Mouse (Mus musculus): ENCODE data around the gene Mettl18.
"Not testable (repeated sequence)": the region's sequence is repeated elsewhere in the genome, so short reads cannot be mapped to it uniquely, and the experiment has no call there.

Mettl18 gene

DNA sequence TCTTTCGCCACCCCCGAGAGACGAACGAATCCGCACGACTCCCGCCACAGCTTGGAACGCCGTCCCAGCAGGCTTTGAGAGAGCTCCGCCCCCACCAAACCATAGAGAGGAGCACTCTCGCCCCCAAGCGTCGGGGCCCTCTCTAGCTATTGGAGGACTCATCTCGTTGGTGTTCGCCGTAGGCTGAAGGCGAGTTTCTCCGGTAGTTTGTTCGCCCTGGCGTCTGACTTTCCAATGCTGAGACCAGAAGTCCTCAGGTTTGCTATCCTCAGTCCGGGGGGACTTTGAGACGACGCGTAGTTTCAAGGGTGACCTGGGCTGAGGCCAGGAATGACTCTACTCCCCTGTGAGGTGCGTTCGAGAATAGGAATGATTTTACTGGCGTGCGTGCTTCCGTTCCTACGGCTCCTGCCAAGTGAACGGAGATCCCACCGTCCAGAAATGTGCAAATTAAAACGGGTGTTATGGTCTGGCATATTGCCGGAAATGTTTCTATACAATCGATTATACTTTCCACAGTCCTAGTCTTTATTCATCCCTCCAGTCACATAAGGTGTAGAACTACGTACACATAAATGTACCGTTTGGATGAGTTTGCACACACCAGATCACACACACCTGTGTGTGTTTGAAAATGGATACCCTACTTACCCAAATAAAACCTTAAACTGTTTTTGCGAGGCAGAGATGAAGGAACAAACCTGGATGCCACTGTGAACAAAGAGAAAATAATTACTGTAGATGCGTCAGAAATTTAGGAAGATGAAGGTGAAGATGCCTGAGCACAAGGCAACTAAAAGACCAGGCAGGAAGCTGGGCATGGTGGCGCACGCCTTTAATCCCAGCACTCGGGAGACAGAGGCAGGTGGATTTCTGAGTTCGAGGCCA, at the start of gene Mettl18, which contains the start of gene BC055324:
Mettl18 (plus strand) TSS at position 169 of the 888 bp plus-strand sequence.
BC055324 (minus strand) TSS at position 76 of the 888 bp plus-strand sequence.
- in situ Hi-C loops (cut with MboI, MseI) = loop anchor here (5.0 kb wide), 2 partner anchors 53 to 142 kb away; no protein-coding TSS in a partner anchor

- in situ Hi-C loops (cut with MboI, MseI) = no loop called here
Observed at GRCm38 (mm10) chr1:163953396-163953795, 41.3 kb upstream of the Mettl18 start.

- in situ Hi-C loops (cut with MboI, MseI) = no loop called here
Observed at GRCm38 (mm10) chr1:163958036-163958435, 36.7 kb upstream of the Mettl18 start.

DNA sequence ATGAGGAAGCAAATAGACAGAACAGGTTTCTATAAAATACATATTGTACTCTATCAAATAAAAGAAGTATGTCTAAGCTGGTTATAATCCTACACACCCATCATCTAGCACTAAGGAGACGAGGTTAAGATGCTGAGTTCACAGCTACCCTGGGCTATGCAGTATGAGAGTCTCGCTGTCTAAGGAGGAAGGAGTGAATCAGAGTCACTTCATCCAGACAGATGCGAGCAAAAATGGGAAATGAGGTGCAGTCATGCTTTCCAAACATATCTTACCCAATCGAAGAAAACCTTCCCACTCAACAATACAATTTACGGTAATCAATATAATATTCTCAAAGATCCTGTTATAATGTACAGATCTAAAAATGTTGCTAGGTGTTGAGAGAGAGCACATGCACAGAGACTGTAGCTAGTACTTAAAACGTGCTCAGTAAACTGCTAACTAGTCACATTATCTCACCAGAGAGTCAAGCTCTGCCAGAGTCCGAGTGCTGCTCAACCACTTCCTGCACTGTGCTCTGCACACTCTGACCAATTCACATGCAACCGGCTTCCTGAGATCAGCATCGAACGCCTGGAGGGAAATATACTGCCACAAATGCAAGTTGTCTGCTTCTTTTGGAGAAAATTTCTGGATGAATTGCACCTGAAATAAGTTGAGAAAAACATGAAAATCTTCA, 30.5 kb upstream of the Mettl18 start:
- in situ Hi-C loops (cut with MboI, MseI) = no loop called here

- in situ Hi-C loops (cut with MboI, MseI) = no loop called here
Observed at GRCm38 (mm10) chr1:163974471-163974870, 20.2 kb upstream of the Mettl18 start.

DNA sequence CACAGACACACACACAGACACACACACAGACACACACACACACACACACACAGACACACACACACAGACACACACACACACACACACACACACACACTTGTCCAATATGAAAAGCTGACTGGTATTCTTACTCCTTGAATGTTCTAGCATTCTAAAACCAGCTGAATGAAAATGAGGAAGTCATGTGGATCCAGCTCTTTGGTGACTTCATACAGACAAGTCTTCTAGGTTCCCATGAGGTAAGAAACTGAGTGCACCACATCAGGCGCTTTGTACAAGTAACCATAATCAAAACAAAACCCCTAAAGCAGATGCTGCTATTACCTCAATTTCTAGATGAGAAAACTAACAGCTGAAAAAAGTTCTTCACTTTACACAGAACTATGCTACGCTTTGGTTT, 19.6 kb upstream of the Mettl18 start:
- in situ Hi-C loops (cut with MboI, MseI) = no loop called here

DNA sequence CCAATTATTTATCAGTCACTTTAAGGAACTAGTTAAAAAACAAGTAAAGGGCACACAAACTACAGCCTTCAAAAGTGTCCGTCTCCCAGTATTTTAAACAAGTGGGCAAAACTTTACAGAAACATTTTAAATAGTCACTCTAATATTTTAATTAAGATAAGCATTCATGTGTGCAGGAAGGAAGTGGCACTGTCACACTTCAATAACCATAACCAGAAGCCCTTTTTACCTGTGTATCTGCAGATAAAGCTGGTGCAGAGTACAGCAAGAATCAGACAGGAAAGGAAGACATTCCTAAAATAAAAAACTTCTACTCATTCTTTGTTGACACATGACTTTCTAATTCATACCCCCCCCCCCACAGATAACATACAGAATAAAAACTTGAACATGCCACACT, 18.2 kb upstream of the Mettl18 start:
- in situ Hi-C loops (cut with MboI, MseI) = no loop called here

- in situ Hi-C loops (cut with MboI, MseI) = loop anchor here (5.0 kb wide), 1 partner anchor 50 kb away; no protein-coding TSS in a partner anchor
Observed at GRCm38 (mm10) chr1:163992371-163992770, 2.3 kb upstream of the Mettl18 start.

- in situ Hi-C loops (cut with MboI, MseI) = loop anchor here (5.0 kb wide), 1 partner anchor 52 kb away; no protein-coding TSS in a partner anchor
Observed at GRCm38 (mm10) chr1:163994173-163994720, 442 bp upstream of the Mettl18 start.

GRCm38 (mm10) chr1:163995609-163995913, 872 bp downstream of the Mettl18 start:
- in situ Hi-C loops (cut with MboI, MseI) = loop anchor here (5.0 kb wide), 1 partner anchor 142 kb away; no protein-coding TSS in a partner anchor

- in situ Hi-C loops (cut with MboI, MseI) = no loop called here
Observed at GRCm38 (mm10) chr1:164001831-164002452, 7.3 kb downstream of the Mettl18 start.

DNA sequence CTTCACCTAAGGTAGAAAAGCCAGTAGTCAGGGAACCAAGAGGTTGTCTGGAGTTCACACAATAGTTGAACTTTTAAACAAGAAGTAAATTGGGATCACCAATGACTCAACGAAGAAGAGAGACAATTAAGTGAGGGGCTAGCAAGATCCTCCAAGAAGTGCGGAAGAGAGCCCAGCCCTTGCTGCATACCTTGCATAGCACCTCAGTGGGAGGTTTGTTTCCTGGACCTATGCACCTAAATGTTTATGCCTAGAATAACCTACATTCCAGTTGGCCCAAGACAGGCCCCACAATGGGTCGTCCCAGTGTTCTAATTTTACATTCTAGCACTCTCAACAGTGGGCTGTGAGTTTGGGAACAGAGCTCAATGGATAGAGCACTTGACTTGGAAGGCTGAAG, 9.6 kb downstream of the Mettl18 start:
- in situ Hi-C loops (cut with MboI, MseI) = no loop called here

- in situ Hi-C loops (cut with MboI, MseI) = loop anchor here (5.0 kb wide), 1 partner anchor 53 kb away; the partner anchor contains the start of gene Sell
Observed at GRCm38 (mm10) chr1:164009235-164009634, 14.5 kb downstream of the Mettl18 start.

DNA sequence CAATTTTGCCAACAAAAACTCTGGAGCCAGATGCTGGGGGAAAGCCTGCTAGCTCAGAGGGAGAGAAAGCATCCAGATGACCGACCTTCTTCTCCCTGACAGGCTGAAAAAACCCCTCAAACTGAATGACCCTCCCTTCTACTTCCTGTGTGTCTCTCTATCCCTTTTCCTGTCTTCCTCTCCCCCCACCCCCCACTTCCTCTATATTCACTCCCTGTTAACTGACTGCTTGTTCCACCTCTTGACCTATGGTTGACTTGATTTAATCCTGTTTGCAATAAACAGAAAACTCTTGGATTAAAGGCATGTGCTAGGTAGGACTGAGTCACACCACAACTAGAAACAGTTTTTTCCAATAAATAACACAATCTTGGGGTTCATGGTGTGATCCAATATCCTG, 19.9 kb downstream of the Mettl18 start:
- in situ Hi-C loops (cut with MboI, MseI) = no loop called here

DNA sequence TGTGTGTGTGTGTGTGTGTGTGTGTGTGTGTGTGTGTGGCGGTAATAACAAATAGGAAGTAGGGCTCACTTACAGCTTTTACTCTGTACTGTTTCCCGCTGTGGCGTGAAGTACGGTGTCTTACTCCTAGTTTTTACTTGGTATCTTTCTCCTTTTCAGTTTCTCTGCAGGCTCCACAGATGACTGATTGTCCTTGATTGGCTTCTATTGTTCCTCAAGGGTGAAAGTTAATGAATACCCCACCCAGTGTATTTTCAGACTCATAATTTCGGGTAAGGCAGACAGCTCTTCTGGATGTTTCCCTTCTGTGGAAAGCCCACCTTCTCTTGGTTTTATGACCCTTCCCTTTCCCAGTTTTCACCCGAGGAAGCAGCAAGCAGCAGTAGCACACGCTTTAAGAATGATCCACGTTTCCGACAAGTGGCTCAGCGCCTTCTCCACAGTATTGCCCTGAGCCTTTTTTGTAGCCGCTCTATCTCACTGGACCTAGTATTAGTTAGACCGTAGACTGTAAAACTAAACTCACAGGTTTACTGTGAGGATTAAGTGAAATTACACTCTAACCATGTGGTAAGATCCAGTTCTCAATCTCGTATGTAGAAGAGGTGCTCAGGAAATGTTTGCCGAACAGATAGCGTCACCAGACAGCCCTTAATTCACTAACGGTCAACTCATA, 23.7 kb downstream of the Mettl18 start:
- in situ Hi-C loops (cut with MboI, MseI) = no loop called here

DNA sequence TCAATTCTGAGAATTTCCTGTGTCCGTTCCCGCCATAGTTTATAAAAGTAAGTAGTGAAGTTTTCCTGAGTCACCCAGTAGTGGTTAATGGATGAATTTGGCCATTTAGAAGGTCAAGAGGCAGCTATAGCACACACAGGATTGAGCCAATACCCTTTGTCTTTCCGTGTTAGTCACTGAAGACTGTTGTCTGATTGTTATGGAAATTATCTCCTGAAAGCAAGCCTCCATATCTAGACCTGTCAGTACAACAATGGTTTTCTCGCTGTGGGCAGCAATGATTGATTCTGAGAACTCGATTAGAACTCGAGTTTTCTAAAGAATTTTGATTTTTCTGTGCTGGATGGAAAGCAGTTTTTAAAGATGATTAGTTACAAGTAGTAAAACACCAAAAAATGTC, 25.1 kb downstream of the Mettl18 start:
- in situ Hi-C loops (cut with MboI, MseI) = no loop called here

- in situ Hi-C loops (cut with MboI, MseI) = not testable (repeated sequence)
Observed at GRCm38 (mm10) chr1:164020746-164021145, 26.1 kb downstream of the Mettl18 start.

GRCm38 (mm10) chr1:164022106-164022505, 27.4 kb downstream of the Mettl18 start:
- in situ Hi-C loops (cut with MboI, MseI) = not testable (repeated sequence)

GRCm38 (mm10) chr1:164025685-164026084, 31.0 kb downstream of the Mettl18 start:
- in situ Hi-C loops (cut with MboI, MseI) = no loop called here

DNA sequence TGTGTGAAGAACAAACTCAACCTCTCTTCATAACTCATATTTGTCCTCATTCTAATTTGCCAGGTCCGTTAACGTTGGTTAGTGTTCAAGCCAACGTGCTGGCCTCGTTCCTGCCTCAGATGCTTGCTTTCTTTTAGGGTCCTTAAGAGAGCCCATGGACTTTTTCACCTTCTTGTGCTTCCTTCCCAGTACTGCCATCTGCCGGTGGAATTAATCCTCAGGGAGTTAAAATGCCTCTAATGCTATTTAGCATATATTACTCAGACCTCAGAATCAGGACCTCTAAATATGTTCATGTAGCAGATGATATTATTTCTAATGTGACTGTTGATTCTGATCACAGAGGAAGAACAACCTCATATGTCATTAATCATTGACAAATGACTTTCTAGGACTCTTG, 32.7 kb downstream of the Mettl18 start:
- in situ Hi-C loops (cut with MboI, MseI) = no loop called here

Measured in T-helper 1 cell (primary cell).